Mouse (Mus musculus): ENCODE results near the gene Cldn34c1.
"Not testable (repeated sequence)": the region's sequence is repeated elsewhere in the genome, so short reads cannot be mapped to it uniquely, and the experiment has no call there.

Cldn34c1 gene

GRCm38 (mm10) chrX:123103291-123104260 is at the start of gene Cldn34c1:
Gene Cldn34c1 (plus strand): TSS chrX:123103495.
- DNase-seq (ENCODE audit: low spot score in 2 of 2): peak; percentile 48 to 85

GRCm38 (mm10) chrX:123087441-123087840 is 15.9 kb upstream of the Cldn34c1 start:
- DNase-seq (ENCODE audit: low spot score in 2 of 2): no peak

GRCm38 (mm10) chrX:123102806-123103205 is 489 bp upstream of the Cldn34c1 start:
- DNase-seq (ENCODE audit: low spot score in 2 of 2): not testable (repeated sequence)

- DNase-seq (ENCODE audit: low spot score in 2 of 2): not testable (repeated sequence)
Measured at GRCm38 (mm10) chrX:123104692-123105091, 1.4 kb downstream of the Cldn34c1 start.

- not testable (repeated sequence) for DNase-seq (ENCODE audit: low spot score in 2 of 2)
Measured at GRCm38 (mm10) chrX:123222381-123222780, 119.1 kb downstream of the Cldn34c1 start, which contains the start of gene Srsx. Gene Srsx (minus strand): TSS chrX:123222481.

All from spleen, postnatal 10 days (tissue).